In genomic region chr4:141335263-141335796, GRCm38 (mm10) we compare ENCODE assay signal across 9 mouse cellular contexts. TPM values are rescaled to one million over a fixed set of nuclear protein-coding genes. Genes with fewer than 3 reads are reported as not detected.
DNase-seq lines count a peak whose midpoint lies in the region; ATAC-seq and TF ChIP-seq lines count a peak whose summit lies in the region.
"Had no signal": no experiment of that assay in that cellular context is flagged by ENCODE, and none has a peak within 500 bp of the region (broad histone marks: within the 10 kb centered on the region; RNA-seq: fewer than 3 reads in every experiment).

No protein-coding gene starts in this region.

- H3K4me3 ChIP-seq in left cerebral cortex, adult 2 months, result no peak overlapping the region
- H3K4me3 ChIP-seq in forebrain, embryonic 10.5 days, result 0 out of 2 replicates have a peak overlapping the region, but pooled peaks have one; percentile 6
- no peak overlapping the region for H3K4me3 ChIP-seq in limb, embryonic 13.5 days
- H3K4me3 ChIP-seq in stomach, embryonic 15.5 days (replicated peaks), result no peak overlapping the region

- H3K9ac ChIP-seq in limb, embryonic 13.5 days, result no peak overlapping the region; the same call in 1 of the 2 replicates
- H3K9ac ChIP-seq in stomach, embryonic 15.5 days, result no peak overlapping the region

- no peak for TF ChIP-seq CTCF in left cerebral cortex, adult 2 months (IDR thresholded peaks at IDR 0.05)

- H3K27me3 ChIP-seq in forebrain, embryonic 10.5 days (ENCODE audit: poor library complexity, severe bottlenecking), result peaks cover 21% of the 10 kb centered on the region
- no peaks in the 10 kb centered on the region for H3K27me3 ChIP-seq in limb, embryonic 13.5 days
- no peaks in the 10 kb centered on the region for H3K27me3 ChIP-seq in stomach, embryonic 15.5 days (replicated peaks)

- H3K4me1 ChIP-seq in forebrain, embryonic 10.5 days, result peaks cover 70% of the 10 kb centered on the region
- H3K4me1 ChIP-seq in limb, embryonic 13.5 days, result peaks cover 61% of the 10 kb centered on the region
- peaks cover 37% of the 10 kb centered on the region for H3K4me1 ChIP-seq in stomach, embryonic 15.5 days

- peak; percentile 37 for DNase-seq in left cerebral cortex, postnatal 4 days
- DNase-seq in left cerebral cortex, adult 2 months (ENCODE audit: extremely low spot score in 1 of 2, low spot score in 2 of 2), result no peak
- DNase-seq in forebrain, embryonic 10.5 days (ENCODE audit: extremely low spot score, low spot score), result peak; percentile 86
- DNase-seq in layer of hippocampus, postnatal 25 days (ENCODE audit: extremely low spot score in 1 of 2, low spot score in 1 of 2), result no peak
- DNase-seq in urinary bladder, postnatal 25 days (ENCODE audit: low spot score), result no peak
- DNase-seq: gastrocnemius, postnatal 36 days had no signal

- 0% methylated on average over 3 of the region's 3 CpGs for whole genome bisulfite sequencing in forebrain, embryonic 10.5 days
- WGBS in limb, embryonic 13.5 days, result 25% methylated on average over 3 of the region's 3 CpGs
- 19% methylated on average over 3 of the region's 3 CpGs for WGBS in stomach, embryonic 15.5 days

- intact Hi-C loops in left cerebral cortex, postnatal 4 days (cut with DNase I), result no loop called here
- intact Hi-C loops in left cerebral cortex, adult 2 months (cut with DNase I), result no loop called here

- no peak overlapping the region for H3K27ac ChIP-seq in left cerebral cortex, adult 2 months
- H3K27ac ChIP-seq in forebrain, embryonic 10.5 days, result peak overlapping the region; percentile 91
- H3K27ac ChIP-seq in limb, embryonic 13.5 days, result peak overlapping the region; percentile 75
- peak overlapping the region; percentile 11; the same call in 1 of the 2 replicates for H3K27ac ChIP-seq in stomach, embryonic 15.5 days

- H3K36me3 ChIP-seq in forebrain, embryonic 10.5 days (replicated peaks), result no peaks in the 10 kb centered on the region
- no peaks in the 10 kb centered on the region for H3K36me3 ChIP-seq in limb, embryonic 13.5 days
- no peaks in the 10 kb centered on the region for H3K36me3 ChIP-seq in stomach, embryonic 15.5 days

- H3K9me3 ChIP-seq in forebrain, embryonic 10.5 days, result no peaks in the 10 kb centered on the region
- H3K9me3 ChIP-seq in limb, embryonic 13.5 days, result no peaks in the 10 kb centered on the region
- H3K9me3 ChIP-seq in stomach, embryonic 15.5 days, result no peaks in the 10 kb centered on the region

- no peak overlapping the region for H3K4me2 ChIP-seq in limb, embryonic 13.5 days (replicated peaks)
- H3K4me2 ChIP-seq in stomach, embryonic 15.5 days, result no peak overlapping the region

- 0 out of 2 replicates have a peak, but pooled peaks have one; percentile 21 for ATAC-seq in limb, embryonic 13.5 days (ENCODE audit: low FRiP score, low read depth)
- ATAC-seq in stomach, embryonic 15.5 days (ENCODE audit: insufficient read depth, low FRiP score, low read depth), result 0 out of 2 replicates have a peak, but pooled peaks have one; percentile 24

RNA-seq across cellular contexts. Expression of gene Fam131c, which starts 32.7 kb away (rescaled TPM):
- 10 to 100 TPM; 32.5 to 35.1 TPM for total RNA-seq in left cerebral cortex, postnatal 4 days (2021)
- 1 to 10 TPM; 3.4 to 4.7 TPM for total RNA-seq in left cerebral cortex, adult 2 months (2021)
- 0.55 and 0.63 TPM in 2 replicates for polyA plus RNA-seq in forebrain, embryonic 10.5 days (2016; fragmentation: Nextera tagmentation; extraction: Ambion mirVana)
- 0.65 and 0.91 TPM in 2 replicates for polyA plus RNA-seq in limb, embryonic 13.5 days (2015; fragmentation: Nextera tagmentation; extraction: Ambion mirVana)
- polyA plus RNA-seq in stomach, embryonic 15.5 days (2015; fragmentation: Nextera tagmentation; extraction: Ambion mirVana), result 2.8 and 3.9 TPM in 2 replicates
- total RNA-seq in layer of hippocampus, postnatal 25 days (2021), result 1 to 10 TPM; 2.8 to 3.1 TPM
- total RNA-seq: MEL had no signal

RNA-seq across cellular contexts. Expression of gene Epha2, which starts 34.3 kb away (rescaled TPM):
- 1 to 10 TPM; 1.6 TPM for total RNA-seq in left cerebral cortex, postnatal 4 days (2021)
- 1 to 10 TPM; 1.3 to 1.9 TPM for total RNA-seq in left cerebral cortex, adult 2 months (2021)
- polyA plus RNA-seq in forebrain, embryonic 10.5 days (2016; fragmentation: Nextera tagmentation; extraction: Ambion mirVana), result 3.3 and 3.7 TPM in 2 replicates
- polyA plus RNA-seq in limb, embryonic 13.5 days (2015; fragmentation: Nextera tagmentation; extraction: Ambion mirVana), result 2.6 and 3.9 TPM in 2 replicates
- 5.9 and 7.3 TPM in 2 replicates for polyA plus RNA-seq in stomach, embryonic 15.5 days (2015; fragmentation: Nextera tagmentation; extraction: Ambion mirVana)
- total RNA-seq in layer of hippocampus, postnatal 25 days (2021), result 1 to 10 TPM in 1 of 2 experiments, under 1 TPM in 1; 0.99 to 1.4 TPM

Comparison
In these comparisons a context has a peak if more than half of its experiments do, and no peak if none do; other contexts are left out.
1. DNase-seq: peak in left cerebral cortex, postnatal 4 days (single experiment) and forebrain, embryonic 10.5 days (single experiment); none in left cerebral cortex, adult 2 months (0 of 2), layer of hippocampus, postnatal 25 days (0 of 2) and urinary bladder, postnatal 25 days (single experiment).
2. RNA of gene Fam131c, which starts 32.7 kb away (total RNA-seq): 32.5 to 35.1 TPM in left cerebral cortex, postnatal 4 days; 3.4 to 4.7 TPM in left cerebral cortex, adult 2 months and 2.8 to 3.1 TPM in layer of hippocampus, postnatal 25 days; every median in the first group is over 4 times any median in the second.